Mouse (Mus musculus) ovary, adult 10 weeks (tissue): Measurements from ENCODE around the gene Elof1. TPM values are rescaled to one million over a fixed set of nuclear protein-coding genes. Genes with fewer than 3 reads are reported as not detected.

Source experiments
- polyA plus RNA-seq: library from polyadenylated mRNA; stranded (reverse); fragments of 350-450 nt; fragmentation: Illumina TruSeq; extraction: RNeasy Lipid Tissue Mini Kit (QIAGEN cat#74804); gene quantifications from one replicate; pipeline ENCODE4 v1.2.3, GENCODE M21; 2014

The Elof1 gene
- polyA plus RNA-seq: 7.4 TPM

DNA sequence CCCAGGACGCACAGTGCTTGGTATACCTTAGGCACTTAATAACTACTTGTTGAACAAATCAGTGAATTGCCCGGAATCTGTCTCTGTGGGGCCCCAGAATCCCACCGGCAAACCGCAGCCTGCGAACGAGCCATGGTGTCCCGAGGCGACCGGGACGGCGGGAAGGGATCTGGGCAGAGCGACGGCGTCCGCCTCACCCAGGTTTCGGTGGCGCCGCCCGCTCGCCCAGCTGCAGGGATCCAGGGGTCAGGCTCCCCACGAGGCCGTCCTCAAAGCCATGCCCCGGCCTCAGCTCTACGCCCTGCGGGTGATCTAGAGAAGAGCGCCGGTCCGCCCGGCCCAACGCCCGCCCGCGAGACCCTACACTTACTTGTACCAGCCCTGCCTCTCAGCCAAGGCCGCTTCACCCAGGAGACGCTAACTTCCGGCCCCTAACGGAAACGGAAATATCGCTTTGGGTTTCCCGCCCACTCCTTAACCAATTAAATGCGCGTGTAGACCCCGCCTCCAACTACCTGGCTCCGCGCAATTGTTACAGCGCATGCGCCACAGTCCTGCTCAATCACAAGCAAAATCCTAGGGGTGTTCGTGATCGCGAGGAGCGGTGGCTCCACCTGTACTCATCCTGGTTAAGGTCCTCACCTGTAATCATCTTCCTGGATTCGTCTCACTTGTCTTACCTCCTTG, at the start of gene Elof1:
Gene Elof1, minus strand, starts transcription at position 433 of the 687 bp plus-strand sequence.

DNA sequence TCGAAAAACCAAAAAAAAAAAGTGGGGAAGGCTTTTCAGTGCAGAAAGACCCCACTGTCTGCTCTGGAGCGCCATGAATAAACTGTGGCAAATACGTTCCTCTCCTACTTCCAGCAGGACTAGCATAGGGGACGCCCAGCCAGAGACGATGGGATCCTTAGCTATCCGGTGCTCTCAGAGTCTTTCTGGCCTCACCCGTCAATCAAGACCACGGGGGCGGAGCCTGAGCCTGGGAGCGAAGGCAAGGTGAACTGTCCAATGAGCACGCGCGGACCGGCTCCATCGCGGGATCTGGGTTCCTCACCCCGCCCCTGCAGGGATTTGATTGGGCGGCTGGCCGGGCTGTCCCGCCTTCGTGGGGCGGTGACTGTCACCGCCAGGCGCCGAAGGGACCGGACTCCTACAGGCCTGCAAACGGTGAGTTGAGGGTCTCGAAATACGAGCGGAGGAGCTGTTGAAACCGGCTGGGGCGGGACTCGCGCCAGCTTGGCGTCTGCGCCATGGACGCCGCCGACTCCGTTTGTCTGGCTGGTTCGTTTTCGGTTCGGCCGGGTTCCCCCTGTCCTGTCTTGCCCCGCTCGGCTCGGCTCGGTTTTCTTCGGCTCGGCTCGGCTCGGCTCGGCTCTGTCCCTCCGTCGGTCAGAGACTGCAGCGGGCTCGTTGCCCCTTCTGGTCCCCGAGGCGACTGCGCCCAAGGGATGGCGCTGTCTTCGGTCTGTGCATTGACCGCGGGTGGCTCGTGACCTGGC, 39.7 kb upstream of the Elof1 start, which contains the start of gene Pigyl:
Gene Pigyl, plus strand, starts transcription at position 350 of the 749 bp plus-strand sequence.

GRCm38 (mm10) chr9:22135644-22136390, 18.8 kb upstream of the Elof1 start, which contains the start of gene Acp5:
TSS of gene Acp5 (minus strand) at chr9:22135711.

GRCm38 (mm10) chr9:22098993-22099696, 17.8 kb downstream of the Elof1 start, which contains the start of gene Cnn1:
TSS of gene Cnn1 (plus strand) at chr9:22099216.

GRCm38 (mm10) chr9:22085022-22085834, 31.7 kb downstream of the Elof1 start, which contains the start of gene Ecsit:
TSS of gene Ecsit (minus strand) at chr9:22085438.

DNA sequence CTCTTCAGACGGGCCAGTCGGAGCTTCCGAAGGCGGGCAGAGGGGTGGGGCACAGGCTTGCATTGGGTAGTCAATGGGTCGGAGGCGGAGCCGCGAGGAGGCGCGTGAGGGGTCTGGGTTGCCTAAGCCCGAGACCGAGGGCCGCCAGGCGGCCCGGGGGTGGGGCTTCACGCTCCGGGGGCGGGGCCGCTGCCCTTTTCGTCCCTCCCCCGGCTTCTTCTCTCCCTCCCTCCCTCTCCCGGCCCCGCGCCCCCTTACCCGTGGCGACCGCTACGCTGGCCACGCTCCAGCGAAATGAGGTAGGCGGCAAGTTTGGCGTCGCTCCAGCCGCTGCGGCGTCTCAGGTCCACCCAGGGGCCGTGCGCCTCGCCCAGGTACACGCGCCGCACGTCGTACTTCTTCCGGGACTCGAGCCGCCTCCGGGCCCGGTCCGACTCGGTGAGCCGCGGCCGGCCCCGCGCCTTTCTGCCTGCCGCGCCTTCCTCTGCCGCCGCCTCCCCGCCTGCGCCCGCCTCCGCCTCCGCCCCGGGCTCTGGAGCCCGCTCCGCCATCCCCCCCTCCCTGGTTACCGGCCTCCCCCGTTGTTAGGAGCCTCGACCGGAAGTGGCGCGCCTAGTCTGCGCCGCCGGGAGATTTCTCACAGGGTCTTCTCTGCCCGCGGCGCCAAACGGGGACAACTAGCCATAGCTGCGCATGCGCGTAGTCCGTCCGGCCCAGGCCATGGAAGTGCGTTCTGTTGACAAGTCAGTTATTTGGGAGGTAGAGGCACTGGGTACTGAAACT, 46.0 kb downstream of the Elof1 start, which contains the start of the genes Gm49318 and Zfp653:
Gene Gm49318, minus strand, starts transcription at position 469 of the 783 bp plus-strand sequence.
Gene Zfp653, minus strand, starts transcription at position 586 of the 783 bp plus-strand sequence.

Other genes starting within 250 kb of the Elof1 start
- 4.4 TPM for gene Rab3d, start 199.0 kb downstream of the Elof1 start, polyA plus RNA-seq
- 0.43 TPM for gene Ccdc159, start 189.7 kb downstream of the Elof1 start, polyA plus RNA-seq
- 0.46 TPM for gene Tmem205, start 189.6 kb downstream of the Elof1 start, polyA plus RNA-seq
- 0.40 TPM for gene Plppr2, start 180.1 kb downstream of the Elof1 start, polyA plus RNA-seq
- gene Swsap1, start 161.4 kb downstream of the Elof1 start, polyA plus RNA-seq: 4.3 TPM
- gene Epor, start 153.7 kb downstream of the Elof1 start, polyA plus RNA-seq: not detected
- gene Rgl3, start 127.7 kb downstream of the Elof1 start, polyA plus RNA-seq: 0.26 TPM
- gene Ccdc151, start 114.5 kb downstream of the Elof1 start, polyA plus RNA-seq: 0.77 TPM
- 7.8 TPM for gene Prkcsh, start 114.4 kb downstream of the Elof1 start, polyA plus RNA-seq
- 0.29 TPM for gene Elavl3, start 65.1 kb downstream of the Elof1 start, polyA plus RNA-seq
- gene Gm49318, start 45.9 kb downstream of the Elof1 start, polyA plus RNA-seq: not detected
- gene Zfp653, start 45.8 kb downstream of the Elof1 start, polyA plus RNA-seq: not detected
- 2.0 TPM for gene Ecsit, start 31.7 kb downstream of the Elof1 start, polyA plus RNA-seq
- 270 TPM for gene Cnn1, start 18.0 kb downstream of the Elof1 start, polyA plus RNA-seq
- 0.46 TPM for gene Acp5, start 18.5 kb upstream of the Elof1 start, polyA plus RNA-seq
- gene Pigyl, start 39.7 kb upstream of the Elof1 start, polyA plus RNA-seq: 2.9 TPM
- gene Zfp872, start 70.9 kb upstream of the Elof1 start, polyA plus RNA-seq: 4.7 TPM
- gene Zfp809, start 108.5 kb upstream of the Elof1 start, polyA plus RNA-seq: 84.3 TPM
- 3.5 TPM for gene Zfp599, start 142.7 kb upstream of the Elof1 start, polyA plus RNA-seq
- 29.3 TPM for gene Zfp810, start 190.5 kb upstream of the Elof1 start, polyA plus RNA-seq